Mouse (Mus musculus) layer of hippocampus, adult 9-10 months (tissue): ENCODE measurements around the gene Polr2j.
A peak's percentile ranks its signal among the peaks of the same experiment; 100 is the strongest.

Experiments used
- DNase-seq: peaks from one replicate; pipeline ENCODE4 v3.0.0; 2022; ENCODE audit warnings: low spot score

Gene Polr2j

GRCm38 (mm10) chr5:136115891-136116783, at the start of gene Polr2j:
Gene Polr2j (plus strand): TSS chr5:136116631.
- DNase-seq, result peak; percentile 91

- DNase-seq, result no peak
These were observed 47.0 kb upstream of the Polr2j start for GRCm38 (mm10) chr5:136069411-136069810.

GRCm38 (mm10) chr5:136073051-136073450, 43.4 kb upstream of the Polr2j start:
- DNase-seq, result no peak

- no peak for DNase-seq
These were observed 42.9 kb upstream of the Polr2j start for GRCm38 (mm10) chr5:136073526-136073925.

GRCm38 (mm10) chr5:136075076-136075475, 41.4 kb upstream of the Polr2j start:
- DNase-seq, result no peak

- no peak for DNase-seq
These were observed 40.1 kb upstream of the Polr2j start for GRCm38 (mm10) chr5:136076284-136076683.

GRCm38 (mm10) chr5:136077001-136077550, 39.4 kb upstream of the Polr2j start:
- DNase-seq, result no peak

GRCm38 (mm10) chr5:136078136-136078535, 38.3 kb upstream of the Polr2j start:
- no peak for DNase-seq

GRCm38 (mm10) chr5:136082345-136082744, 34.1 kb upstream of the Polr2j start:
- no peak for DNase-seq

GRCm38 (mm10) chr5:136083669-136084107, 32.7 kb upstream of the Polr2j start, which contains the start of gene Rasa4:
Gene Rasa4 (plus strand): TSS chr5:136083916.
- DNase-seq, result peak; percentile 71

GRCm38 (mm10) chr5:136084144-136084881, 32.1 kb upstream of the Polr2j start:
- DNase-seq, result no peak

GRCm38 (mm10) chr5:136084891-136085651, 31.4 kb upstream of the Polr2j start:
- no peak for DNase-seq

- no peak for DNase-seq
These were observed 30.1 kb upstream of the Polr2j start for GRCm38 (mm10) chr5:136086290-136086689.

- DNase-seq, result no peak
These were observed 27.4 kb upstream of the Polr2j start for GRCm38 (mm10) chr5:136088821-136089575.

GRCm38 (mm10) chr5:136091927-136092326, 24.5 kb upstream of the Polr2j start:
- no peak for DNase-seq

- no peak for DNase-seq
These were observed 22.0 kb upstream of the Polr2j start for GRCm38 (mm10) chr5:136094249-136095010.

- DNase-seq, result no peak
These were observed 21.3 kb upstream of the Polr2j start for GRCm38 (mm10) chr5:136095089-136095488.

- no peak for DNase-seq
These were observed 17.9 kb upstream of the Polr2j start for GRCm38 (mm10) chr5:136098536-136098935.

- no peak for DNase-seq
These were observed 14.2 kb upstream of the Polr2j start for GRCm38 (mm10) chr5:136102099-136102820.

GRCm38 (mm10) chr5:136104511-136104910, 11.9 kb upstream of the Polr2j start:
- DNase-seq, result no peak
